Mouse (Mus musculus) CH12.LX (cell line): Measurements from ENCODE around the gene Gm21083.
"Not testable (repeated sequence)": the region's sequence is repeated elsewhere in the genome, so short reads cannot be mapped to it uniquely, and the experiment has no call there.

Experiments
- CTCF ChIP-seq, 2 experiments: IDR thresholded peaks in 1 of 2; conservative IDR thresholded peaks in 1 of 2; 2 replicates each; pipeline ENCODE4 v1.5.1; 2011 to 2012; ENCODE audit warnings: low read depth in 2 of 2, low read length in 2 of 2, improper control_type of control experiment in 1 of 2, inconsistent platforms in 1 of 2, mild to moderate bottlenecking in 1 of 2, moderate library complexity in 1 of 2
- MYC ChIP-seq: IDR thresholded peaks from 2 replicates; pipeline ENCODE4 v1.6.1; 2011; ENCODE audit warnings: low read depth, mild to moderate bottlenecking, improper control_type of control experiment, low read length
- SMC3 ChIP-seq: IDR thresholded peaks from 2 replicates; pipeline ENCODE4 v1.6.1; 2011; ENCODE audit warnings: low read depth, low read length, improper control_type of control experiment

DNA sequence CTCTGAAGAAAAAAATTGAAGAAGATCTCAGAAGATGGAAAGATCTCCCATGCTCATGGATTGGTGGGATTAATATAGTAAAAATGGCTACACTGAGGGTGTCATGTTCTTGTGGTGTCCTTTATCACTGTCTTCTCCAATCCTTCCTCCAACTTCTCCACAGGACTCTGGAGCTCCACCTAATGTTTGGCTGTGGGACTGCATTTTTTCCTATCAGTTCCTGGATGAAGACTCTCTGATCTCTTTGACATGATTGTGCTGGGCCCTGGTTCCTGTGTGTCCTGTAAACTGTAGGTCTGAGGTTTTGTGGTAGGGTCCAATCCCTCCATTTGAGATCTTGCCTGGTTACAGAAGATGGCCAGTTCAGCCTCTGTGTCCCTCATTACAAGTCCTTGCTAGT is 9.2 kb downstream of the Gm21083 start:
- TF ChIP-seq MYC = not testable (repeated sequence)
- peak; percentile 54 for TF ChIP-seq SMC3
- TF ChIP-seq CTCF (conservative IDR thresholded peaks at IDR 0.05 in 1 of 2, IDR thresholded peaks at IDR 0.05 in 1 of 2; ENCODE audit: low read depth in 2 of 2, low read length in 2 of 2) = peak; percentile 31 to 53; a peak in 3 of 4 replicates
